In the genomic region with DNA sequence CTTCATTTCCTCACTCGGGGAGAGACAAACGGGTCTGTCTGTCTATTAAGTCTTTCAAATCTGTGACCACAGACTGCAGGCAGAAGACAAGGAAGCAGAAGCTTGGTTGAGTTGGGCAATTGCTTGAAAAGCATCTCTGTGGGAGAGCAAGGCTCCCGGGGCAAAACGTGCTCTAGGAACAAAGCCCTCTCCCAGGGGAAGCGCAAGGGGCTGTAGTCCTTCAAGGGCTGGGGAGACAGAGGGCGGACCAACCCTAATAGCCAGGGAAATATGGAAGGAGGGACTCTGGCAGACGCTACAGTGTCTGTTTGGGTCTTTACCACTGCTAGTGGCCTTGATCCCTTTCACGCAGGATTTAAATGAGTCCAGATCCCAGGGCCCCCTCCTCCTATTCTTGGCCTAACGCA, we compare ENCODE assay signal across 8 mouse cellular contexts.
DNase-seq lines count a peak whose midpoint lies in the region; ATAC-seq lines count a peak whose summit lies in the region.

No protein-coding gene starts in this region.

- ATAC-seq in lung, embryonic 15.5 days (ENCODE audit: borderline replicate concordance, extremely low read depth, low FRiP score, low TSS enrichment) = no peak
- ATAC-seq in embryonic facial prominence, embryonic 14.5 days (ENCODE audit: low read depth) = no peak
- ATAC-seq in hindbrain, embryonic 12.5 days (ENCODE audit: low FRiP score) = no peak
- 0 out of 2 replicates have a peak, but pooled peaks have one; percentile 20 for ATAC-seq in megakaryocyte-erythroid progenitor cell, adult 5-6 weeks (replicated peaks; ENCODE audit: low FRiP score, low TSS enrichment, poor library complexity, severe bottlenecking)

- intact Hi-C loops in gastrocnemius, postnatal 36 days (cut with DNase I) = no loop called here

- no peaks in the 10 kb centered on the region for H3K9me3 ChIP-seq in lung, embryonic 15.5 days
- no peaks in the 10 kb centered on the region for H3K9me3 ChIP-seq in embryonic facial prominence, embryonic 14.5 days (ENCODE audit: control insufficient read depth, low read length)
- H3K9me3 ChIP-seq in hindbrain, embryonic 12.5 days (replicated peaks) = 0 out of 2 replicates have a peak, but pooled peaks cover 6% of the 10 kb centered on the region

- peaks cover 14% of the 10 kb centered on the region; the same call in 1 of the 2 replicates for H3K4me1 ChIP-seq in lung, embryonic 15.5 days
- H3K4me1 ChIP-seq in embryonic facial prominence, embryonic 14.5 days (ENCODE audit: control insufficient read depth, insufficient read depth, low read length) = peaks cover 8% of the 10 kb centered on the region; the same call in 1 of the 2 replicates
- H3K4me1 ChIP-seq in hindbrain, embryonic 12.5 days = peaks cover 13% of the 10 kb centered on the region

- H3K4me2 ChIP-seq in lung, embryonic 15.5 days = peak overlapping the region; percentile 57
- H3K4me2 ChIP-seq in embryonic facial prominence, embryonic 14.5 days (ENCODE audit: low read depth, low read length) = peak overlapping the region; percentile 52
- peak overlapping the region; percentile 49 for H3K4me2 ChIP-seq in hindbrain, embryonic 12.5 days (replicated peaks)

- peak overlapping the region; percentile 33 for H3K9ac ChIP-seq in lung, embryonic 15.5 days
- no peak overlapping the region; the same call in 1 of the 2 replicates for H3K9ac ChIP-seq in embryonic facial prominence, embryonic 14.5 days (ENCODE audit: low read depth, low read length)
- peak overlapping the region; percentile 42 for H3K9ac ChIP-seq in hindbrain, embryonic 12.5 days

- peaks cover 12% of the 10 kb centered on the region; the same call in 1 of the 2 replicates for H3K27me3 ChIP-seq in lung, embryonic 15.5 days
- peaks cover 25% of the 10 kb centered on the region for H3K27me3 ChIP-seq in embryonic facial prominence, embryonic 14.5 days (replicated peaks; ENCODE audit: control insufficient read depth, insufficient read depth, low read length)
- H3K27me3 ChIP-seq in hindbrain, embryonic 12.5 days = peaks cover 25% of the 10 kb centered on the region

- no peaks in the 10 kb centered on the region for H3K36me3 ChIP-seq in lung, embryonic 15.5 days
- H3K36me3 ChIP-seq in embryonic facial prominence, embryonic 14.5 days (ENCODE audit: control insufficient read depth, insufficient read depth, low read length) = no peaks in the 10 kb centered on the region
- no peaks in the 10 kb centered on the region for H3K36me3 ChIP-seq in hindbrain, embryonic 12.5 days

- 21% methylated on average over 9 of the region's 9 CpGs for WGBS in lung, embryonic 15.5 days
- WGBS in embryonic facial prominence, embryonic 14.5 days = 9% methylated on average over 9 of the region's 9 CpGs
- 5% methylated on average over 9 of the region's 9 CpGs for WGBS in hindbrain, embryonic 12.5 days

- no peak for DNase-seq in lung, postnatal 10 days
- peak; percentile 26 for DNase-seq in embryonic facial prominence, embryonic 14.5 days (ENCODE audit: low spot score)
- DNase-seq in spleen, postnatal 10 days (ENCODE audit: low spot score in 2 of 2) = no peak
- no peak for DNase-seq in gastrocnemius, postnatal 36 days
- DNase-seq in right cerebral cortex, postnatal 4 days = no peak

- no peak overlapping the region for H3K27ac ChIP-seq in lung, embryonic 15.5 days
- no peak overlapping the region for H3K27ac ChIP-seq in embryonic facial prominence, embryonic 14.5 days (replicated peaks; ENCODE audit: low read depth, low read length)
- H3K27ac ChIP-seq in hindbrain, embryonic 12.5 days = no peak overlapping the region

- H3K4me3 ChIP-seq in lung, embryonic 15.5 days = peak overlapping the region; percentile 34
- peak overlapping the region; percentile 24 for H3K4me3 ChIP-seq in embryonic facial prominence, embryonic 14.5 days (ENCODE audit: low read depth, low read length)
- peak overlapping the region; percentile 8; the same call in 1 of the 2 replicates for H3K4me3 ChIP-seq in hindbrain, embryonic 12.5 days
